Mouse (Mus musculus) lung, adult 10 weeks (tissue): ENCODE data around the gene Fhl5. TPM values are rescaled to one million over a fixed set of nuclear protein-coding genes. Genes with fewer than 3 reads are reported as not detected.

Source experiments
- polyA plus RNA-seq: library from polyadenylated mRNA; stranded (reverse); fragments of 350-450 nt; fragmentation: Illumina TruSeq; extraction: RNeasy Lipid Tissue Mini Kit (QIAGEN cat#74804); gene quantifications from one replicate; pipeline ENCODE4 v1.2.3, GENCODE M21; 2014; ENCODE audit warnings: low read depth, low replicate concordance; ENCODE audit not compliant: insufficient read depth

The Fhl5 gene
- polyA plus RNA-seq: not detected

DNA sequence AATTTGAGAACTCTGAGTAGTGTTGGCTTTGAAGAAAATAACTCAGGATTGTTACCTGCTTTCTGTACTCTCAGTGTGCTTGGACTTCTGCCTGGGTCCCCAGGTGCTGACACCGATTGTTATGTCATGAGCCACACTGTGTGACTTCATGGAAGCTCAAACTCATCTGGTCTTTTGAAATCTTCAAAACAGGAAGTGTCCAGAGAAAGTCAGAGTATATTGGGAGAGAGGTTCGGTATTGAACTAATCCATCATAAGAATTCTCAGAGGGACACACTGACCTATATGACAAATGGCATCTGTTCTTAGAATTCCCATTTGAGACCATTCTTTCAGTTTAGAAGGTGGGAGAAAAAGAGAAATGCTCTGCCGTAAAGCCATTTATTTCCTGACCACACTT lies at the start of gene Fhl5:
Fhl5 (minus strand) TSS at position 101 of the 400 bp plus-strand sequence.

DNA sequence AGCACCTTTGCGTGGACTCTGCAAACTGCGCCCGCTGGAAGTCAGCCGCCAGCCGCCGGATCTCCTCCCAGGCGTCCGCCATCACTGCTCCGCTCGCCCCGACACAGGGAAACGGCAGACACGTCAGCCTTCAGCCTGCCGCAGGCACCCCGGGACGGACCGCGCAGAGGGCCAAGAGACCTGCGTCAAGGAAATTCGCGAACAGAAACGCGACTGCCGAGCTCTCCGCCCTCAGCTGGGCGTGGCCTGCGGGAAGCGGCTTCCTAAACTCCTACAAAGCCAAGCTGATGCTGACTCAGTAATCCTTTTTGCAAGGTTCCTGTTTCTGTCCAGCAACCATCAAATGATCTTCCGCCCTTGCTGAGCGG lies 39.0 kb upstream of the Fhl5 start, which contains the start of gene Ufl1:
Ufl1 (minus strand) TSS at position 151 of the 368 bp plus-strand sequence.

Other genes with a start within 250 kb of the Fhl5 start
- gene Ufl1, start 38.9 kb upstream of the Fhl5 start, polyA plus RNA-seq: 10.8 TPM